Mouse (Mus musculus): ENCODE data around the gene Pla2g16. TPM values are rescaled to one million over a fixed set of nuclear protein-coding genes. Genes with fewer than 3 reads are reported as not detected.

The Pla2g16 gene
- 3.2 and 3.5 TPM in 2 replicates for polyA plus RNA-seq (2012; rRNA removed)

GRCm38 (mm10) chr19:7557328-7557822, at the start of gene Pla2g16:
Gene Pla2g16, plus strand, starts transcription at chr19:7557459.
- no peak for TF ChIP-seq CTCF (IDR thresholded peaks at IDR 0.05; ENCODE audit: borderline replicate concordance, extremely low read depth, insufficient read depth, insufficient read length)
- TF ChIP-seq POLR2A (IDR thresholded peaks at IDR 0.05; ENCODE audit: borderline replicate concordance, extremely low read depth, insufficient read depth, insufficient read length, poor library complexity, severe bottlenecking): no peak
- DNase-seq (ENCODE audit: low read depth): peak; percentile 72

- no peak for TF ChIP-seq POLR2A (IDR thresholded peaks at IDR 0.05; ENCODE audit: borderline replicate concordance, extremely low read depth, insufficient read depth, insufficient read length, poor library complexity, severe bottlenecking)
- peak; percentile 7; the same call in 1 of the 2 replicates for TF ChIP-seq CTCF (IDR thresholded peaks at IDR 0.05; ENCODE audit: borderline replicate concordance, extremely low read depth, insufficient read depth, insufficient read length)
Observed at GRCm38 (mm10) chr19:7508026-7508425, 49.2 kb upstream of the Pla2g16 start.

GRCm38 (mm10) chr19:7516437-7516836, 40.8 kb upstream of the Pla2g16 start:
- TF ChIP-seq POLR2A (IDR thresholded peaks at IDR 0.05; ENCODE audit: borderline replicate concordance, extremely low read depth, insufficient read depth, insufficient read length, poor library complexity, severe bottlenecking): no peak
- no peak for TF ChIP-seq CTCF (IDR thresholded peaks at IDR 0.05; ENCODE audit: borderline replicate concordance, extremely low read depth, insufficient read depth, insufficient read length)
- no peak for DNase-seq (ENCODE audit: low read depth)

More at GRCm38 (mm10) chr19:7508026-7508425, 49.2 kb upstream of the Pla2g16 start:
- DNase-seq (ENCODE audit: low read depth): no peak

GRCm38 (mm10) chr19:7521619-7522018, 35.6 kb upstream of the Pla2g16 start:
- no peak for DNase-seq (ENCODE audit: low read depth)
- no peak for TF ChIP-seq POLR2A (IDR thresholded peaks at IDR 0.05; ENCODE audit: borderline replicate concordance, extremely low read depth, insufficient read depth, insufficient read length, poor library complexity, severe bottlenecking)
- no peak for TF ChIP-seq CTCF (IDR thresholded peaks at IDR 0.05; ENCODE audit: borderline replicate concordance, extremely low read depth, insufficient read depth, insufficient read length)

GRCm38 (mm10) chr19:7522856-7523255, 34.4 kb upstream of the Pla2g16 start:
- TF ChIP-seq CTCF (IDR thresholded peaks at IDR 0.05; ENCODE audit: borderline replicate concordance, extremely low read depth, insufficient read depth, insufficient read length): no peak
- TF ChIP-seq POLR2A (IDR thresholded peaks at IDR 0.05; ENCODE audit: borderline replicate concordance, extremely low read depth, insufficient read depth, insufficient read length, poor library complexity, severe bottlenecking): no peak
- DNase-seq (ENCODE audit: low read depth): no peak

- no peak for TF ChIP-seq CTCF (IDR thresholded peaks at IDR 0.05; ENCODE audit: borderline replicate concordance, extremely low read depth, insufficient read depth, insufficient read length)
- no peak for TF ChIP-seq POLR2A (IDR thresholded peaks at IDR 0.05; ENCODE audit: borderline replicate concordance, extremely low read depth, insufficient read depth, insufficient read length, poor library complexity, severe bottlenecking)
- DNase-seq (ENCODE audit: low read depth): no peak
Observed at GRCm38 (mm10) chr19:7523292-7523691, 34.0 kb upstream of the Pla2g16 start.

- TF ChIP-seq CTCF (IDR thresholded peaks at IDR 0.05; ENCODE audit: borderline replicate concordance, extremely low read depth, insufficient read depth, insufficient read length) (no peak), POLR2A (IDR thresholded peaks at IDR 0.05; ENCODE audit: borderline replicate concordance, extremely low read depth, insufficient read depth, insufficient read length, poor library complexity, severe bottlenecking) (no peak)
- DNase-seq (ENCODE audit: low read depth): no peak
Observed at GRCm38 (mm10) chr19:7523781-7524180, 33.5 kb upstream of the Pla2g16 start.

GRCm38 (mm10) chr19:7524879-7525278, 32.4 kb upstream of the Pla2g16 start:
- no peak for DNase-seq (ENCODE audit: low read depth)
- TF ChIP-seq POLR2A (IDR thresholded peaks at IDR 0.05; ENCODE audit: borderline replicate concordance, extremely low read depth, insufficient read depth, insufficient read length, poor library complexity, severe bottlenecking): no peak
- TF ChIP-seq CTCF (IDR thresholded peaks at IDR 0.05; ENCODE audit: borderline replicate concordance, extremely low read depth, insufficient read depth, insufficient read length): no peak

GRCm38 (mm10) chr19:7528639-7529428, 28.4 kb upstream of the Pla2g16 start:
- TF ChIP-seq CTCF (IDR thresholded peaks at IDR 0.05; ENCODE audit: borderline replicate concordance, extremely low read depth, insufficient read depth, insufficient read length) (peak; percentile 71; the same call in 1 of the 2 replicates), POLR2A (IDR thresholded peaks at IDR 0.05; ENCODE audit: borderline replicate concordance, extremely low read depth, insufficient read depth, insufficient read length, poor library complexity, severe bottlenecking) (no peak)
- DNase-seq (ENCODE audit: low read depth): peak; percentile 85

GRCm38 (mm10) chr19:7531906-7532305, 25.4 kb upstream of the Pla2g16 start:
- TF ChIP-seq POLR2A (IDR thresholded peaks at IDR 0.05; ENCODE audit: borderline replicate concordance, extremely low read depth, insufficient read depth, insufficient read length, poor library complexity, severe bottlenecking): no peak
- no peak for TF ChIP-seq CTCF (IDR thresholded peaks at IDR 0.05; ENCODE audit: borderline replicate concordance, extremely low read depth, insufficient read depth, insufficient read length)
- no peak for DNase-seq (ENCODE audit: low read depth)

GRCm38 (mm10) chr19:7533891-7534290, 23.4 kb upstream of the Pla2g16 start:
- peak; percentile 59 for DNase-seq (ENCODE audit: low read depth)

More at GRCm38 (mm10) chr19:7533891-7534290, 23.4 kb upstream of the Pla2g16 start:
- TF ChIP-seq POLR2A (IDR thresholded peaks at IDR 0.05; ENCODE audit: borderline replicate concordance, extremely low read depth, insufficient read depth, insufficient read length, poor library complexity, severe bottlenecking) (no peak), CTCF (IDR thresholded peaks at IDR 0.05; ENCODE audit: borderline replicate concordance, extremely low read depth, insufficient read depth, insufficient read length) (no peak)
